Mouse (Mus musculus): Measurements from ENCODE around the gene Egfem1.

GRCm38 (mm10) chr3:29169003-29169402 is 87.2 kb downstream of the Egfem1 start:
- no peak for TF ChIP-seq POLR2A (IDR thresholded peaks at IDR 0.05; ENCODE audit: insufficient read depth, low read depth, low read length)
- TF ChIP-seq CTCF (IDR thresholded peaks at IDR 0.05), result no peak
- no peak for TF ChIP-seq EP300 (IDR thresholded peaks at IDR 0.05; ENCODE audit: insufficient read depth, low read depth, low read length)

Measured in heart, adult 2 months (tissue).